ENCODE assay signal across 30 mouse cellular contexts in the genomic region with DNA sequence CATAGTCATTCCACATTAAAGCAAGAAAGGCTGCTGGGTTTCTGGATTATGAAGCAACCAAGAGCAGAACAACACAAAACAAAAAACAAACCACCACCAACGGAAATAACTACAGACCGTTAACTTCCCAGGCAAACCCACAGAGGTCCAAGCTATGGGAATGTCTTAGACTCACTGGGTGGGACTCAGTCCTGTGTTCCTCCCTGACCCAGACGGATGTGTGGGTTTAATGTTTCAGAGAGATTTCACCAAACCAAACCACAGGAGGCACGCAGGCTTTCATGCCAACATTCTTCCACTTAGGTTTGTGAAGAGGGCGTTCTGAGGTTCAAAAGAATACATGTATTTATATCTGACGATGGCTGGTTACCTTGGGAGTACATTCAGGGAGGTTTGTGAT. TPM values are rescaled to one million over a fixed set of nuclear protein-coding genes. Genes with fewer than 3 reads are reported as not detected.
A peak's percentile ranks its signal among the peaks of the same experiment; 100 is the strongest.
DNase-seq lines count a peak whose midpoint lies in the region; ATAC-seq and TF ChIP-seq lines count a peak whose summit lies in the region.
"Had no signal": no experiment of that assay in that cellular context is flagged by ENCODE, and none has a peak within 500 bp of the region (broad histone marks: within the 10 kb centered on the region; RNA-seq: fewer than 3 reads in every experiment).

No protein-coding gene starts in this region.

- TF ChIP-seq CTCF in layer of hippocampus, adult 2 months (conservative IDR thresholded peaks at IDR 0.05), result no peak

- ATAC-seq in common myeloid progenitor, adult 5-6 weeks (replicated peaks; ENCODE audit: low read depth, poor library complexity, severe bottlenecking), result peak; percentile 65
- peak; percentile 26 for ATAC-seq in granulocyte monocyte progenitor cell, adult 5-6 weeks (replicated peaks; ENCODE audit: poor library complexity, severe bottlenecking)
- ATAC-seq: activated CD4-positive, CD25-positive, alpha-beta regulatory T cell, adult 4 months; forebrain, embryonic 14.5 days; intestine, postnatal 0 days; liver, postnatal 0 days had no signal

- DNase-seq in 3134 (ENCODE audit: extremely low read depth, insufficient read length, low spot score) (peak; percentile 67), 3T3-L1 (ENCODE audit: low read depth, low spot score) (peak; percentile 94)
- no peak for DNase-seq in embryo, embryonic 11 days
- no peak for DNase-seq in layer of hippocampus, adult 2 months (ENCODE audit: low spot score in 2 of 2)
- no peak for DNase-seq in retina, postnatal 1 day
- DNase-seq: adrenal gland, adult 8-10 months; cerebellum, adult 11-12 months; cerebellum, postnatal 14 days; gastrocnemius, postnatal 10 days; heart, adult 11 months; heart, postnatal 14 days; kidney, postnatal 25 days; layer of hippocampus, adult 9-11 months; left cerebral cortex, postnatal 4 days; liver, postnatal 0 days; lung, postnatal 10 days; midbrain, embryonic 14.5 days; right cerebral cortex, adult 18-20 months; thymus, adult 2 months; thymus, postnatal 4 days had no signal

- H3K4me3 ChIP-seq in layer of hippocampus, adult 2 months, result no peak overlapping the region
- H3K4me3 ChIP-seq: erythroblast, embryonic 14.5 days; heart, embryonic 12.5 days; hindbrain, embryonic 12.5 days; neural tube, embryonic 12.5 days; stomach, embryonic 15.5 days had no signal

- no peak overlapping the region for H3K27ac ChIP-seq in layer of hippocampus, adult 2 months
- H3K27ac ChIP-seq: hindbrain, embryonic 12.5 days; neural tube, embryonic 12.5 days; stomach, embryonic 15.5 days had no signal

RNA-seq across cellular contexts. Expression of a gene that starts 39.5 kb away (rescaled TPM):
- 9.9 and 16.8 TPM in 2 replicates for total RNA-seq in common myeloid progenitor, adult 5-6 weeks (2017)
- total RNA-seq in granulocyte monocyte progenitor cell, adult 5-6 weeks (2014; fragmentation: Nextera tagmentation), result 26.9 TPM in 2 replicates
- total RNA-seq in granulocyte monocyte progenitor cell, adult 5-6 weeks (2017), result 13.0 and 13.1 TPM in 2 replicates
- 10 to 100 TPM; 49.2 to 53.1 TPM for total RNA-seq in layer of hippocampus, adult 2 months (2021)

Comparison
In these comparisons a context has a peak if more than half of its experiments do, and no peak if none do; other contexts are left out.
1. DNase-seq: peak in 3134 (single experiment) and 3T3-L1 (single experiment); none in embryo, embryonic 11 days (single experiment), layer of hippocampus, adult 2 months (0 of 2) and retina, postnatal 1 day (single experiment).